Mouse (Mus musculus) cerebral cortex, adult 2 months (tissue): ENCODE measurements around the gene Frrs1l.

Source experiments
- WGBS: fragments of 180-500 bp; shearing (Covaris S2); methylation state at CpG from one replicate; pipeline ENCODE4 v1.1.7; 2018; 5-methylcytosine and 5-hydroxymethylcytosine counted together

Frrs1l gene

GRCm38 (mm10) chr4:56914338-56914737 lies 75.9 kb downstream of the Frrs1l start:
- 93% methylated on average over 6 of the region's 6 CpGs for WGBS

GRCm38 (mm10) chr4:56912382-56913001 lies 77.7 kb downstream of the Frrs1l start:
- 93% methylated on average over 7 of the region's 7 CpGs for WGBS

GRCm38 (mm10) chr4:56909568-56909967 lies 80.6 kb downstream of the Frrs1l start:
- 62% methylated on average over 3 of the region's 3 CpGs for WGBS

GRCm38 (mm10) chr4:56907671-56908070 lies 82.5 kb downstream of the Frrs1l start:
- WGBS: 85% methylated on average over 5 of the region's 5 CpGs
